Mouse (Mus musculus) hindbrain, embryonic 16.5 days (tissue): ENCODE measurements at regions not wholly inside any gene's neighbourhood (a gene's known extent, or its start where the extent isn't known, plus 50 kb on each side); places are given as distances from the start of the nearest gene placed in this dataset.

ENCODE experiments used
- ATAC-seq: fragments of 200-750 bp; cut with Nextera tagmentation; 2 replicates; pipeline ENCODE4 v1.8.0; 2017; ENCODE audit warnings: moderate TSS enrichment, moderate library complexity
- H3K27ac ChIP-seq: fragments of 300-500 bp; sonication (generic); 2 replicates; pipeline ENCODE4 v1.5.1; 2014; ENCODE audit warnings: low read depth, mild to moderate bottlenecking, control low read depth, low read length, moderate library complexity
- H3K27me3 ChIP-seq: fragments of 300-500 bp; sonication (generic); replicated peaks from 2 replicates; pipeline ENCODE4 v1.6.1; 2014; ENCODE audit warnings: low read length; ENCODE audit not compliant: control insufficient read depth, insufficient read depth
- H3K36me3 ChIP-seq: fragments of 300-500 bp; sonication (generic); 2 replicates; pipeline ENCODE4 v1.6.1; 2014; ENCODE audit warnings: mild to moderate bottlenecking, low read length, moderate library complexity, mixed read lengths; ENCODE audit not compliant: control insufficient read depth, insufficient read depth
- H3K4me1 ChIP-seq: fragments of 300-500 bp; sonication (generic); 2 replicates; pipeline ENCODE4 v1.6.1; 2014; ENCODE audit warnings: low read depth, low read length; ENCODE audit not compliant: control insufficient read depth, insufficient read depth
- H3K4me2 ChIP-seq: fragments of 300-500 bp; sonication (generic); 2 replicates; pipeline ENCODE4 v1.6.1; 2014; ENCODE audit warnings: mild to moderate bottlenecking, low read length, control low read depth, moderate library complexity
- H3K4me3 ChIP-seq: fragments of 300-500 bp; sonication (generic); 2 replicates; pipeline ENCODE4 v1.5.1; 2014; ENCODE audit warnings: mild to moderate bottlenecking, low read length, control low read depth, moderate library complexity
- H3K9ac ChIP-seq: fragments of 300-500 bp; sonication (generic); 2 replicates; pipeline ENCODE4 v1.6.1; 2014; ENCODE audit warnings: low read depth, mild to moderate bottlenecking, control low read depth, low read length, moderate library complexity
- H3K9me3 ChIP-seq: fragments of 300-500 bp; sonication (generic); 2 replicates; pipeline ENCODE4 v1.6.1; 2014; ENCODE audit warnings: mild to moderate bottlenecking, low read length, moderate library complexity; ENCODE audit not compliant: control insufficient read depth
- WGBS: fragments of 180-500 bp; shearing (Covaris S2); extraction: QIAGEN DNeasy Blood & Tissue Kit; methylation state at CpG from one replicate; pipeline ENCODE4 v1.1.7; 2014; 5-methylcytosine and 5-hydroxymethylcytosine counted together

- Histone ChIP-seq H3K9ac (no peak overlapping the region), H3K27me3 (no peaks in the 10 kb centered on the region), H3K36me3 (no peaks in the 10 kb centered on the region), H3K4me2 (no peak overlapping the region), H3K4me1 (no peaks in the 10 kb centered on the region), H3K4me3 (no peak overlapping the region), H3K27ac (no peak overlapping the region), H3K9me3 (no peaks in the 10 kb centered on the region)
- WGBS, result 78% methylated on average over 9 of the region's 9 CpGs
- no peak for ATAC-seq
These were observed 52.1 kb upstream of the Enah start for GRCm38 (mm10) chr1:182071922-182072321.

GRCm38 (mm10) chr1:182073180-182073579 lies 51.4 kb upstream of the Srp9 start:
- Histone ChIP-seq H3K9me3 (peaks cover 2% of the 10 kb centered on the region; the same call in 1 of the 2 replicates), H3K4me2 (no peak overlapping the region), H3K36me3 (no peaks in the 10 kb centered on the region), H3K9ac (no peak overlapping the region), H3K27ac (no peak overlapping the region), H3K4me3 (no peak overlapping the region), H3K27me3 (no peaks in the 10 kb centered on the region), H3K4me1 (no peaks in the 10 kb centered on the region)
- 81% methylated on average over 6 of the region's 6 CpGs for WGBS
- ATAC-seq, result no peak

GRCm38 (mm10) chr1:182074265-182074664 lies 50.3 kb upstream of the Srp9 start:
- ATAC-seq, result peak; percentile 45; the same call in 1 of the 2 replicates
- no peaks in the 10 kb centered on the region for H3K4me1 ChIP-seq
- H3K4me3 ChIP-seq, result no peak overlapping the region
- H3K27ac ChIP-seq, result no peak overlapping the region
- WGBS, result 65% methylated on average over 10 of the region's 10 CpGs
- no peaks in the 10 kb centered on the region for H3K27me3 ChIP-seq
- H3K9ac ChIP-seq, result no peak overlapping the region
- peaks cover 2% of the 10 kb centered on the region; the same call in 1 of the 2 replicates for H3K9me3 ChIP-seq
- peak overlapping the region; percentile 2; the same call in 1 of the 2 replicates for H3K4me2 ChIP-seq
- no peaks in the 10 kb centered on the region for H3K36me3 ChIP-seq
